Mouse (Mus musculus) regulatory T cell (primary cell): ENCODE results near the gene Cdcp2.

Source experiments
- in situ Hi-C: fragments of 300-600 bp; cut with MboI, MseI; formaldehyde crosslinking; loops from one replicate; pipeline ENCODE4 v1.15.1; 2025; ENCODE audit warnings: high pct_unique_total_duplicates

The Cdcp2 gene

GRCm38 (mm10) chr4:107096841-107097373, at the start of gene Cdcp2:
Cdcp2 (plus strand) TSS chr4:107096891.
- in situ Hi-C loops, result no loop called here

GRCm38 (mm10) chr4:107047806-107048205, 48.9 kb upstream of the Cdcp2 start:
- in situ Hi-C loops, result no loop called here

GRCm38 (mm10) chr4:107048568-107049162, 48.0 kb upstream of the Cdcp2 start:
- in situ Hi-C loops, result no loop called here

- in situ Hi-C loops, result loop anchor here (5.0 kb wide), 1 partner anchor 215 kb away; no protein-coding TSS in a partner anchor
Measured at GRCm38 (mm10) chr4:107051889-107052288, 44.8 kb upstream of the Cdcp2 start.

GRCm38 (mm10) chr4:107052962-107053553, 43.6 kb upstream of the Cdcp2 start:
- in situ Hi-C loops, result loop anchor here (5.0 kb wide), 1 partner anchor 216 kb away; no protein-coding TSS in a partner anchor

- in situ Hi-C loops, result no loop called here
Measured at GRCm38 (mm10) chr4:107056088-107056487, 40.6 kb upstream of the Cdcp2 start.

- in situ Hi-C loops, result no loop called here
Measured at GRCm38 (mm10) chr4:107058346-107058745, 38.3 kb upstream of the Cdcp2 start.

- in situ Hi-C loops, result no loop called here
Measured at GRCm38 (mm10) chr4:107058781-107059180, 37.9 kb upstream of the Cdcp2 start.

- in situ Hi-C loops, result no loop called here
Measured at GRCm38 (mm10) chr4:107061560-107061959, 35.1 kb upstream of the Cdcp2 start.

GRCm38 (mm10) chr4:107063214-107063613, 33.5 kb upstream of the Cdcp2 start:
- in situ Hi-C loops, result no loop called here

- in situ Hi-C loops, result no loop called here
Measured at GRCm38 (mm10) chr4:107064394-107065098, 32.1 kb upstream of the Cdcp2 start.

- in situ Hi-C loops, result no loop called here
Measured at GRCm38 (mm10) chr4:107066252-107067124, 30.2 kb upstream of the Cdcp2 start, which contains the start of the genes Mrpl37 and Cyb5rl. Mrpl37 (minus strand) TSS chr4:107066868. Cyb5rl (plus strand) TSS chr4:107066988.

GRCm38 (mm10) chr4:107067151-107067840, 29.4 kb upstream of the Cdcp2 start:
- in situ Hi-C loops, result no loop called here

- in situ Hi-C loops, result no loop called here
Measured at GRCm38 (mm10) chr4:107072343-107072742, 24.3 kb upstream of the Cdcp2 start.

- in situ Hi-C loops, result no loop called here
Measured at GRCm38 (mm10) chr4:107075456-107075855, 21.2 kb upstream of the Cdcp2 start.

GRCm38 (mm10) chr4:107078894-107079293, 17.8 kb upstream of the Cdcp2 start:
- in situ Hi-C loops, result no loop called here

GRCm38 (mm10) chr4:107079716-107080115, 17.0 kb upstream of the Cdcp2 start:
- in situ Hi-C loops, result no loop called here

GRCm38 (mm10) chr4:107082185-107082584, 14.5 kb upstream of the Cdcp2 start:
- in situ Hi-C loops, result no loop called here

- in situ Hi-C loops, result no loop called here
Measured at GRCm38 (mm10) chr4:107083126-107083525, 13.6 kb upstream of the Cdcp2 start.

GRCm38 (mm10) chr4:107084343-107084742, 12.3 kb upstream of the Cdcp2 start:
- in situ Hi-C loops, result no loop called here

- in situ Hi-C loops, result no loop called here
Measured at GRCm38 (mm10) chr4:107084858-107085257, 11.8 kb upstream of the Cdcp2 start.
